Mouse (Mus musculus) E14TG2a.4 (cell line): ENCODE data around the gene Tank.

ENCODE experiments used
- CTCF ChIP-seq: conservative IDR thresholded peaks from 2 replicates; pipeline ENCODE4 v1.5.1; 2014; ENCODE audit warnings: low read length
- NANOG ChIP-seq: IDR thresholded peaks from 2 replicates; pipeline ENCODE4 v1.6.1; 2014; ENCODE audit warnings: borderline replicate concordance, low read length, mixed read lengths
- POU5F1 ChIP-seq: IDR thresholded peaks from 2 replicates; pipeline ENCODE4 v1.6.1; 2014; ENCODE audit warnings: low read length, borderline replicate concordance

GRCm38 (mm10) chr2:61642452-61643368, 64.3 kb downstream of the Tank start:
- TF ChIP-seq CTCF (peak; percentile 65), NANOG (no peak), POU5F1 (no peak)
